Mouse (Mus musculus) spleen, adult 12 weeks (tissue): ENCODE data around the gene Ppp4r3a.
"Not testable (repeated sequence)": the region's sequence is repeated elsewhere in the genome, so short reads cannot be mapped to it uniquely, and the experiment has no call there.

Experiments
- DNase-seq: peaks from one replicate; pipeline ENCODE4 v3.0.0; 2022; ENCODE audit warnings: low spot score

The Ppp4r3a gene

DNA sequence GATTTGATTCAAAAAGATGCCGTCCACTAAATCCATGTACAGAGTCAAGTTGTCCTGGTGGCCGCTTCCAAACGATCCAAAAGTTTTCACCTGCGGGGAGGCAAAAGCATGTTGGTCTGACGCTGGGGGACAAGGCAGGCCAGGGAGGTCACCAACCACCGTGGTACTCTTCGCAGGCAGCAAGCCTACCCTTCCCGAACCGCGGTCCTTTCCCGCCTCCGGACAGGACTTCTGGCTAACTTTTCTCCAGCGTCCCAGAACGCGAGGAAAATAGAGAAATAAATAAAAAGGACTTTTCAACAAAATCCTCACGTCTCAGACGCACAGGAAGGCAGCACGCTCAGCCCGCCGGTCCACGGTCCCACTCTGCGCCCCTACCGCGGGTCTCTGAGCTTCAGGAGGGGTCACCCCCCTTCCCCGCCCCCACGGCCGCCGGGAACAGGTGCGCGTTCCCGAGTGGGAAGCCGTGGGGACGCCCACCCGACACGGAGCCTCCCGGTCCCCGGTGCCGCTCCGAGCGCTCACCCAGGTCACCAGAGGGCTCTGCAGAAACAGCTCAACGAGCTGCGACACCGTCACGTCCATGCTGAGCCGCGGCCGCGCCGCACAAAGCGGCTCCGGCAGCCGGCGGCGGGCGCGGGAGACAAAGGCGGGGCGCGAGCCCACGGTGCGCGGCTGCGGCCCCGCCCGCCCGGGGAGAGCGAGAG is 55.1 kb downstream of the Ppp4r3a start:
- no peak for DNase-seq

DNA sequence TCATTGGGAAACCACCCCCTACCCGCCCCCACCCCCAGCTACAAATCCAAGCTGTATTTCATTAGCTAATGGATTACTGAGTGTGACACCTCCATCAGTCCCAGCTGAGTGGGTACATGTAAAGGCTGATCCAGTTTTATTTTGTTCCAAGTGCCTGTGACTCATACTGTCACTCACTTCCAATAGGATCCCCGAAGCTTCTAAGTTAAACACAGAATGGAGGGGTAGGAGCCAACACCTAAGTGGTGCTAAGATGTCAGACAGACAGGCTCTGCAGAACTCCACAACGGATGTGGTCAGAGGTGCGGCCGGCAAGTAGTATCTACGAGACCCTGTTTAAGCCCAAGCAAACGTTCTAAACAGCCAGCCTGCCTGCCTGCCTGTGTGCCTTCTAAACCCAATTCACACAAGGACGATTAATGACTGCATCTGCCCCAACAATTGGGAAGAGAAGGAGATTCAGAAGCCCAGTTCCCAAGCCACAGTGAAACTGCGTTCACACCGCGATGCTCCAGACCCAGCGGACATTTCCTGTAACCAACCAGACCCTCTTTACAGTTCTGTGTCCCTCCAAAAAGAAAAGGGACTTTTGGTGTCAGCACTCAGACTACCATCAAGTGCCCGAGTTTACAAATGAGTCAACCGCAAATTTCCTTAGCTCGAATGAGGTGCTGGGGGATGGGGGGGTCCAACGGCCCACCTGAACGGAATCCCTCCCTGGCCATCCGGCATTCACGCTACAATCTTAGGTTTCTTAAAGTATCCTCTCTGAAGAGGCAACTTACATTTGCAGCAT is 55.9 kb downstream of the Ppp4r3a start:
- no peak for DNase-seq

DNA sequence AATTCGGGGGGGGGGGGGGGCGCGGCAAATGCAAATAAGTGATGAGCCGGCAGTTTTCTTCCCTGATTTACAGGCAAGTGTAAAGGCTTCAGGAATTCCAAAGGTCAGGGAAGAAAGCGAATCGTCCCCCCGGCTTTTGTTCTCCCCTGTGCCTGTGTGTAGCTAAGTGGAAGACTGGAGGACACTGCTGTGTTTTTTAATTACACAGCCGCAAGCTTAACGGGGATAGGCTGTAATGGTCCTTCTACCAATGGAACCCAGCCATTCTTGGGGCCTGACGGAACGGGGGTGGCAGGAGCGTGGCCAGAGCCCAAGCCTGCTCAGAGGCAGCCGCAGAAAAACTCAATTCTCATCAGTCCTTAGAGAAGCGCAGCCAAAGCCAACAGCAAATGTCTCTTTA is 56.6 kb downstream of the Ppp4r3a start:
- DNase-seq = no peak

DNA sequence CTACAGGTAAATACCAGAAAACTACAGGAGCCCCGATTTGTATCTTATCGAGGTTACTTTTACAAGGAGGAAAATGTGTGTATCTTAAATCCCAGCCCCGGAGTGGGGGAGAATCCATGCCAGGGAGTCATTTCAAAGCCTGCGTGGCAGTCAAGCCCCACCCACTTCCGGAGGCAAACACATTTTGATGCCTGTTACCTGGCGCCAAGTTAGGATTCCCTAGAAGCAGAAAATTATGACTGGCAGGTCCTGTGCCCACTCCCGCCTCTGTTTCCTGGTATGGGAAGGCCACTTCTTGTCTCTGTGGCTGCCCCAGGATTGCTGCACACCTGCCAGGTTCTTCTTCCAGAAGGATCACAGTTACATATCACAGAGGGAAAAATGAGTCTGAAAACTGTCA is 57.0 kb downstream of the Ppp4r3a start:
- DNase-seq = no peak

DNA sequence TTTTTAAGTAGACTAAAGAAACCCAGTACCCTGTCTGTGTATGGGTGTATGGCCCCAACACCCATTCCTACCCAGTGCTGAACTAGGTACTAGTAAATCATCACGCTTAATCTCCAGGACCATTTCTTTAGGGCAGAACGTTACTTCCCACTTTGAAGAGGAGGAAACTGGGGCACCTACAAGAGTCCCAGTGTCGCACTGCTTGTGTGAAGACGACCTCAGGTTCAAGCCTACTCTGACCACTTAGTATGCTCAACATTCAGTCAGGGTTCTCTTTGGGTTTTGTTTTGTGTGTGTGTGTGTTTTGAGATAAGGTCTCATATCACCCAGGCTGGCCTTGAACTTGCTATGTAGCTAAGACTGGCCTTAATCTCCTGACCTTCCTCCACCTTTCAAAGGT is 57.5 kb downstream of the Ppp4r3a start:
- DNase-seq = no peak

DNA sequence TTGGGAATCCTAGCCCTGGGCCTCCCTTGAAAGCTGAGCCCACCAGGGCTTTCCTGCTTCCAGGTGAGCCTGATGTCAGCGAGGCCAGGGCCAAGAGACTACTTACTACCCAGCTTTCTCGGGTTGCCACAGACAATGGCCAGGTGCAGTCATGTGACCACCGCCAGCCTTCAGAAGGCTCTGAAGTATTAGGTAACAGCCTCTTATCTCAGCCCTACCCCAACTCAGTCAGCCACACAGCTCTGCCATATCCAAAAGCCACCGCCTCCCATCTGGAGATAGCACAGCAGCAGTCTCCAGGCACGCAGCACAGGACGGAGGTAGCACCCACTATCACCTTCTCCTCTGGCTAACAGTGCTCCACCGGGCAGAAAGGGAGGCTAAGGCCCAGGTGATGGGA is 58.1 kb downstream of the Ppp4r3a start:
- DNase-seq = peak; percentile 47

DNA sequence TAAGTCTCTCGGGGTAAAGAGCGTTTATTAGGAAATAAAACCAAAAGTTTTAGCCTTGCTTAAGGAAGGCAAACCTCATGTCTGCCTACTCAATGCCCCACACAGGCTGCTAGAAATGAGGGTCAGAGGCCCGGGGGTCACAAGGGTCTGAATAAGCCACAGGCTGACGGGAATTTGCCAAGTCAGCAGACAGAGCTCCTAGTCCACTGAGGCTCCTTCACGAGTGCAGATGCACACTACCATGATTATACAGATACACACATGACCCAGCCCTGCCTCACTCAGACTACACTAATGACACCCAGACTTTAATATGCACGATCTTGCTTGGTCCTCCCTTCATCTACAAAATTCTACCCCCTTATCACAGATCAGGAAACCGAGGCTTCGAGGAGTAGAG is 58.7 kb downstream of the Ppp4r3a start:
- no peak for DNase-seq

DNA sequence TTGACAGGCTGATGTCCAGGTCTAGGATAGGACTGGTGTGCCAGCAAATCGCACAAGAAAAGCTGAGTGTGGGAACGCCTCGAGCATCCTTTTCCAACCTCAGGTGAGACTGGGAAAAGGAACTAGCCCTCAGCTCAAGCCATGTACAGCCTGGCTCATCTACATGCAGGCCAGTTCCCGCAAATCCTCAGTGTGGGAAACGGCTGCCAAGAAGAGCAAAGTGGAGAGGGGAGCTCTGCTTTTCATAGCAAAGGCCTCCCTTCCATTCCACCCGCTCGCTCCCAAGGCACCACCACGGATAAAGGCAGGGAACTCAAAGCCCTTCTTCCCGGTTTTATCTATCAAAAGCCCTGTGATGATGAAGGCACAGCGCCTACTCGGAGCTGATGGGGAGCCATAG is 60.4 kb downstream of the Ppp4r3a start:
- no peak for DNase-seq

DNA sequence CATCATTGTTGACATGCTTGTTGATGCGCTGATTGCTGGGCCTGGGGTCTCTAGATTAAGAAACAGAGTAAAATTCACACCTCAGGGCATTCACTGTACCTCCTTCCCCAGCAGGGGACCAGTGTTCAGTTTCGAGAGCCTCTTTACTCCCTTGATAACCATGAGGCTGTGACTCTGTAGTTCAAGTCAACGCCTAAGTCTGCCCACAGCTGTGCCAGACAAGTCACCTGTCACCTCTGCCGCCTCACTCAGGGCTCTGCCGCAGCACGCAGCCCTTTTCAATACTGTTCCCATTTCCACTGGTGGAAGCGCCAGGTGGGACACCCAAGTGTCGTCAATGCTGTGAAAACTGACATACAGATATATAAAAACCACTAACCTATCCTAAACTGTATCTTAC is 61.1 kb downstream of the Ppp4r3a start:
- no peak for DNase-seq

DNA sequence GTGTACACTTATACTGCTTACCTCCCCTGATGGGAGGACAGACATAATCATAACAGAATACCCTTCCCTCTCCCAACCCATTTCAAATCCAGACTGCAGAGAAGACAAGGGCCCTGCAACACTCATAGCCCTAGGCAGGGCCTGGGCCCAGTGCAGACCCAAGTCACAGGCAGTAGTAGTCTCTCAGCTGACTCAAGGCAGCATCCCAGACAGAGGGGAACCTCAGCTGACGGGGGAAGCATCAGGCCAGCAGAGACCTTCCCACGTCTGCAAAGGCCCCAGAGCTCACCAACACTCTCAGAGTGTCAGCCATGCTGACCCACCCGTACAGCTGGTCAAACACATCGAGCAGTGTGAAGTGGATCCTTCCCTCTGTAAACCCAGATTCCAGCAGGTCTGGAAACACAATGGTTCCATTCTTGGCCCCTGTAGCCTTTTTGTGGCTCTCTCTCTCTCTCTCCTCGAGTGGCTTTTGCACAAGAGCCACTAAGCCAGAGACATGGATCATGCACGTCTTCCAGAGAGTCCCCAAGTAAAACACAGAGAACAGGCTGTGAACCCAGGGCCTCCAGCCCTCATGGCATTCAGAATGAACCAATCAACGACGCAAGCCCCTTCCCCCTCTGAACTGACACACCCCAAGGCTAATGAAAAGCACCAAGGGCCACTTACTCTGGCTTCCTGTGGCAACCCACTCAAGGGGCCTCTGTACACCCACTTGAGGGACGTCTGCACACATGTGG is 61.8 kb downstream of the Ppp4r3a start:
- DNase-seq = no peak

DNA sequence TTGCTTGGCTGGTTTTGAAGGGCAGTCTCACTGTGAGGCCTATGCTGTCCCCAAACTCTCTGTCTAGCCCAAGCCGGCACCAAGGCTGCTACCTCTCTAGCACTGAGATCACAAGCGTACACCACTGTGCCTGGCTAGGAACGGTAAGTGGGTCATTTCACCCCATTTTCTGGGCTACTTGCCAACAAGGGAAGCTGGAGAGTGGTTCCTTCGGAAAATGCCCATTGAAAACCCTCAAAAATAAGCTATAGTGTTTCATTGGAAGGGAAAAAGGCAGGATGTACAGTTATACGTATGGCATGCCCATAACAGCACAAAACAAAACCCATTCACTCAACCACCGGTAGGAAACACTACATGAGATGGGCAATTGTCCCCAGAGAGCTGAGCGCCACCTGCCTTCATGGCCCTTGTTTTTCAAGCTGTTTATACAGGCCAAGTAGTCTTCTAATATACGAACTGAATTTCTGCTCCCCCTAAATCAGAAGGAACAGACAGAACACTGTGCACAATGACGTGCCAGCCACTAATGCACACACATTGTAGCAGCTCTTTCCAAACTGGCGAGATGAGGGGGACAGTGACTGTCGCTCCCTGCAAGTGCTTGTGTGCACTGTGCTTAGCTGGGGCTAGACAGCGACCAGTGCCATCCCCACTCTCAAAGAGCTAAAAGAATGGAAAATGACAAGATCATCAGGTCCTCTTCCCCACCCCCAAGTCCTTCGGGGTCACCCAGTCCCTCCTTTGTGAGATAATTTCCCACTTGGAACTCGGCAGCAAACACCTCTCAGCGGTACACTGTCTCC is 63.1 kb downstream of the Ppp4r3a start:
- no peak for DNase-seq

DNA sequence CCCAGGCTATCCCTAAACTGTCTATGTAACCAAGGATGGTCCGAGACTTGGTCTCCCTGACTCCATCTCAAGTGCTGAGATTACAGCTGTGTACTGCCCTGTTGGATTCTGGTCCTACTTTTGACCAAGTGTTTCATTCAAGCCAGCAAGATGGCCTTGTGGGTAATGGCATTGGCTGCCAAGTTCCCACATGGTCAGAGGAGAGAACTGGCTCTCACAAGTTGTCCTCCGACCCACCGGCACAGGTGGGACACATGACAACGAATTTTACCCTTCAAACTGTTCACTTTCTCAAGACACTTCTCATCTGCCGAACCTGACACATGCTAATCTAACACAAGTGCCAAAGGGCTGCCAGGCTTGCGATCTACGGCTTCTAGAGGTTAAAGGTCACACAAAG is 64.1 kb downstream of the Ppp4r3a start:
- no peak for DNase-seq

DNA sequence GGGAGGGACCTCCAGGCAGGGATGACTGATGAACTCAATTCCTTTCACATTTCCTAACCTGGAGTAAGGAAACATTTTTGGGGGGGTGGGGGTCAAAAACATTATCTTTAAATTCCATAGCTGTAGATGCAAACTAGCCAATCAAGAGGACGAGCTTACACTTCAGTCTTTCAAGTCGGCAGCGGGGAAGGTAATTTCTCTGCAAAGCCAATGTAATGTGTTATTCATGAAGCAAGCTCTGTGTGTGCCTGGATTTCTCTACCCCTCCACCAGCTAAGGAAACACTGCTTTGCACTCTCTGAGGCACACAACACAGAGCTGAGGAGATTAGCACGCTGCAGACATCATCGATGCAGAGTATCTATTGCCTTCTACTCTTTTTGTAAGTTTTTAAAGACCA is 64.5 kb downstream of the Ppp4r3a start:
- DNase-seq = no peak

DNA sequence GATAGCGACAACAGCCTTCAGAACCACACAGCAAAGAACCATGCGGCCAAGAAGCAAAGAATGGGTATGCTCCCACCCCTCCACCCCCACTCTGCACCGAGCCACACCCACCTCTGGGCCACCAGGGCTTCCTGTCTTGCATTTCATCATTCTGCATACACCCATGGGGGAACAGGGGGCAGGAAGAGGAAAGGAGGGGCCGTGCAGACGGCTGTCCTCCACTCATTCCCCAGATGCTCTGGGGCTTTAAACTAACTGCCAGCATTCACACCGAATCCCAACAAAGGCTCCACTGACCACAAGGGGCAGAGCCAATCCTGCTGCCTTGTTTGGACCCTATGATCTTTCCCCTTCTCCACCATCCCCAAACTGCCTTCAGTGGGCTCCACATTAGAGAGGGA is 65.5 kb downstream of the Ppp4r3a start:
- DNase-seq = no peak

DNA sequence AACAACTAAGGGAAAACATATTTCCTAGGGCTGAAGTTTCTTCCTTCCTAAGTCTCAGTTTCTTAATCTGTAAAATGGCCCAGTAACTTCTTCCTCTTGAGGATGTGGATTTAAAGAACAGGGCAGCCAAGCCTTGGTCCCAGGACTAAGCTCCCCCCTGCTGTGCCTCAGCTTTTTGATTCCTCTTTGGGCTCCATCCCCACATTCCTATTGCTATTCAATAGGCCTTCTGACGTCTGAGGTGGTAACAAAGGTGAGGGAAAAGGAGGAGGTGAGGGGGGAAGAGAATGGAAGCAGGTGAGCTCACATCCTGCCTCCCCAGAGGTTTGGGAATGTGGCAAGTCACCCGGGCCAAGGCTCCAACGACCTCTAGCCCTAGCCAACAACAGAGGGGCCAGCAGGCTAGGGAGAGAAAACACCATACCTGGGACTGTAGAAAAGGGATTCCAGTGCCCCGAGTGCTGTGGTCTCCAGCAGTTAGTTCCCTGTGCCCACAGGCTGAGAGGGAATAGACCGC is 67.0 kb downstream of the Ppp4r3a start:
- DNase-seq = no peak

DNA sequence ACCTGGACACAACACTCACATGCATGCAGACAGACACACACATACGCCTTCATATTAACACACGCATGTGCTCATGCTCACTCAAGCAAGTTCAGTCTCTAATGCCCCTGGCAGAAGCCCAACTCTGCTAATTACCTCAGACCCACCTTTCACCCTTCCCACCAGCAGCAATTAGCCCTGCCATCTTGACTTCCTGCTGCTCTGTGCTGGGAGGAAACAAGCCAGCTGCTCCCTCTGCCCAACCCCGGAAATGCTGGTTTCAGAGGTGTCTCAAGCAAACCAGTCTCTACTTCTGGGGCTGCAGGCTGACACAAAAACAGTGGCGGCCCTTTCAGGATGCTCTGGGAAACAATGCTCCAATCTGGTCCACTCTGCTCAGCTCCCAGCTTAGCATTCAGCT is 67.6 kb downstream of the Ppp4r3a start:
- peak; percentile 34 for DNase-seq

DNA sequence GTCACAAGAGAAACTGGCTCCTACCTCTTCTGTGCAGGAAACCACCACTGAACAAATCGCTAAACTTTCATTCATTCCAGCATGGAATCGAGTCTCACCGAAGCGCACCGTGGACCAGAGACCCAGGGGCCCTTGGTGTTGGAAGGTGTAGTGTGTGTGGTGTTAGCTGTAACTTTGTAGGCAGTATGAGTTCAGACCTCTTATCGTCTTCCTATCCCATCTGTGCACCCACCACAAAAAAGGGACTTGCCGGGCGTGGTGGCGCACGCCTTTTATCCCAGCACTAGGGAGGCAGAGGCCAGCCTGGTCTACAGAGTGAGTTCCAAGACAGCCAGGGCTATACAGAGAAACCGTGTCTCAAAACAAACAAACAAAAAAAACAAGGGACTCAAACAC is 68.3 kb downstream of the Ppp4r3a start:
- no peak for DNase-seq

DNA sequence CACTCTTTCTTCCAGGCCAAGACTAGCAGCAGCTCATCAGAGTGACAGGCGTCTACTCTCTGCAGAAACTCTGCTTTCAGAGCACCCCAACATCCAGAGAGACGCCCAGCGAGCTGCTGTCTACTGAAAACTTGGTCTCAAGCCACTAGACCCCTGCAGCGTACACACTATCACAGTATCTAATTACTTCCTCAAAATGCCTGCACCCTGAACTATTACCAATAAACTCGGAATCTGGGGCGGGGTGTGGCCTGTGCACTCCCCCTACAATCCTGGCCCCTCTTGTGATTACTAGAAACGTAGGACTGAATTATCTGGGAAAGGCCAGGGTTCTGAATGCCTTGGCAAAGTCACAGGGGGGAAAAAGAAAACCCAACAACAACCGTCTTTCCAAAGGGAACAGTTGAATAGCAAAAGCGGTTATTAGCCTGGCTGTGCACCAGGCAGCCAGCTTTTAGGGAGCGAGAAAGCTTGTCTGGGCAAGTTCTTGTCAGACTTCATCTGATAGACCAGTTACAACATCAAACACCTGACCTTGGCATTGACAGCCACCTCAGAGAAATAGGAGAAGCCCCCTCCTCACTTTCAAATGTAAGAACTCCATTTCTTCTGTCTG is 68.8 kb downstream of the Ppp4r3a start:
- no peak for DNase-seq

DNA sequence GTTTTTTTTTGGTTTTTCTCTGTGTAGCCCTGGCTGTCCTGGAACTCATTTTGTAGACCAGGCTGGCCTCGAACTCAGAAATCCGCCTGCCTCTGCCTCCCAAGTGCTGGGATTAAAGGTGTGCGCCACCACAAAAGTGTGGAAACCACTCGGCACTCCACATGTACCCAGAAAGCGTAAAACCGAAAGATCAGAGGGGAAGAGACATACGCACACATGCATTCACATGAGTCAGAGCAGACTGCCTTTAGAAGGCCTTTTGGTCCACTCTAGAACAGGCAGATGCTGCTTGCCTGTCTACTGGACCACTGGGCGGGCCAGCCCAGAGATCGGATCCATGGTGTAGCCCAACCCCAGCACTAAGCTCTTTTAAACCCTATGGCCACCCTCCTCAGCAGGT is 69.8 kb downstream of the Ppp4r3a start:
- not testable (repeated sequence) for DNase-seq

DNA sequence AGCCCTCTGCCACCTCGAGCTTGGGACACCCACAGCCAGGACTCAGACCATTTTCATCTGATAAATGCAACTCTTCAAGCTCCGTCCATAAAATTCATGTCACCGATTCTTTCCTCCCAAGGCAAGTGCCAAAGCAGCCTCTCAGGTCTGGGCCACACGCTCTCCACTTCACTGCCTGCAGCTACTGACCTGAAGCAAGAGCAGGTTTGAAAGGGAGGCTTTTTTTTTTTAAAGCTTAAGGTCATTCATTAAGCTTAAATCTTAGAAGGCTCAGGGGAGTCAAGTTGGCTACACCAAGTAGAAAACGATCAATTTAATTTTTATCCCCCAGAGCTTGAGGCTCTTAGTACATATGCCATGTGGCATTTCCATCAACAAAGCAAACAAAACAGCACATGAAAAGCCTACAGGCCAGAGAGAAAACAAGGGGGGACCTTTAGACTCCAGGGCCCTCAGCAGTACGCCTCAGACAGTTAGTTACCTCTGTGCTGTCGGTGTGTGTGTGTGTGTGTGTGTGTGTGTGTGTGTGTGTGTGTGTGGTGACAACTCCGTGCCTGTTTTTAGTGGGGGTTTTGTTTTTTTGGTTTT is 70.3 kb downstream of the Ppp4r3a start:
- no peak for DNase-seq
